Mouse (Mus musculus) stomach, embryonic 14.5 days (tissue): Measurements from ENCODE around the gene Gria4. TPM values are rescaled to one million over a fixed set of nuclear protein-coding genes. Genes with fewer than 3 reads are reported as not detected.

Experiments used
- ATAC-seq: fragments of 200-750 bp; cut with Nextera tagmentation; 2 replicates; pipeline ENCODE4 v1.8.0; 2017; ENCODE audit warnings: low read depth, moderate TSS enrichment; ENCODE audit not compliant: insufficient number of reproducible peaks, insufficient read depth, low FRiP score
- H3K27ac ChIP-seq: fragments of 300-500 bp; sonication (generic); 2 replicates; pipeline ENCODE4 v1.5.1; 2014; ENCODE audit warnings: mild to moderate bottlenecking, low read length, moderate library complexity, mixed read lengths
- H3K27me3 ChIP-seq: fragments of 300-500 bp; sonication (generic); 2 replicates; pipeline ENCODE4 v1.6.1; 2014; ENCODE audit warnings: low read length, control low read depth, mixed read lengths; ENCODE audit not compliant: control insufficient read depth, insufficient read depth
- H3K36me3 ChIP-seq: fragments of 300-500 bp; sonication (generic); 2 replicates; pipeline ENCODE4 v1.6.1; 2014; ENCODE audit warnings: mild to moderate bottlenecking, control low read depth, low read length, moderate library complexity, mixed read lengths; ENCODE audit not compliant: control insufficient read depth, insufficient read depth
- H3K4me1 ChIP-seq: fragments of 300-500 bp; sonication (generic); 2 replicates; pipeline ENCODE4 v1.6.1; 2014; ENCODE audit warnings: low read length, control low read depth, mixed read lengths; ENCODE audit not compliant: control insufficient read depth, insufficient read depth
- H3K4me2 ChIP-seq: fragments of 300-500 bp; sonication (generic); replicated peaks from 2 replicates; pipeline ENCODE4 v1.6.1; 2014; ENCODE audit warnings: low read depth, low read length, control low read depth
- H3K4me3 ChIP-seq: fragments of 300-500 bp; sonication (generic); 2 replicates; pipeline ENCODE4 v1.5.1; 2014; ENCODE audit warnings: low read depth, low read length, control low read depth
- H3K9ac ChIP-seq: fragments of 300-500 bp; sonication (generic); replicated peaks from 2 replicates; pipeline ENCODE4 v1.6.1; 2014; ENCODE audit warnings: low read depth, mild to moderate bottlenecking, control low read depth, low read length, moderate library complexity, mixed read lengths
- H3K9me3 ChIP-seq: fragments of 300-500 bp; sonication (generic); 2 replicates; pipeline ENCODE4 v1.6.1; 2016; ENCODE audit warnings: low read depth, low read length, control low read depth; ENCODE audit not compliant: control insufficient read depth
- WGBS: fragments of 180-500 bp; shearing (Covaris S2); extraction: QIAGEN DNeasy Blood & Tissue Kit; methylation state at CpG from one replicate; pipeline ENCODE4 v1.1.7; 2014; 5-methylcytosine and 5-hydroxymethylcytosine counted together
- polyA plus RNA-seq: library from polyadenylated mRNA; unstranded; fragments of >200 nt; fragmentation: Nextera tagmentation; extraction: Ambion mirVana; gene quantifications from 2 replicates; pipeline ENCODE4 v1.2.1, GENCODE M21; 2014

Gria4 gene
- polyA plus RNA-seq, 1 experiment from 2014 or later, result 12.1 TPM

DNA sequence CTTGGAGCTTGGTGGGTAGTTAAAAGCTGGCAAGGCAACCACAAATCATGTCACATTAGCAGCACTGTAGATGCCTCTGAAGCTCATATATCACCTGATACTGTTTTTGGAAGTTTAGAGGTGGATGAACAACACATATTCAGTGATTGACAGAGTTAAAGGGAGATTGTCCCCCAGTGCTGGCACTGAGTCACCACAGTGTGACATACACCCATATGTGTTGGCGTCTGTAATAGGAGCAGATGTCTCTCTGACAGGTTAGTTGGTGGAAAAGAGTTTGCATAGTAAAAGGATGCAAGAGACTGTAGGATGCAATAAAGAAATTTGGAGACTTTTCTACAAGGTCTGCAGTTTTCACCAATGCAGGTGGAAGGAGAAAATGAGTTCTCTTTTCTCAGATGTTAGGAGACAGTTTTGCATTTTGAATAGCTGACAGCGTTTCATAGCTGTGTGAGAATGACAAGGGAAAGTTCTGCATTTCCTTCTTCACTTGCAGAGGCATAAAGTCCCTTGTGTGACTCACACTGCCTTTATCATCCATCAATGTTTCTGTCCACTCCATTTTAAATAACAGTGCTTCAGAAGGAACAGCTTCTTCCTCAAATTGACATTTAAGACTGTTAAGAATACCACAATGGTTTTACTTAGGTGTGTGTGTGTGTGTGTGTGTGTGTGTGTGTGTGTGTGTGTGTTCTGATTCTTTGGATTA is 156.7 kb downstream of the Gria4 start:
- ATAC-seq, result no peak
- H3K36me3 ChIP-seq, result no peaks in the 10 kb centered on the region
- WGBS, result 67% methylated on average over 2 of the region's 2 CpGs
- H3K4me1 ChIP-seq, result no peaks in the 10 kb centered on the region
- H3K4me3 ChIP-seq, result no peak overlapping the region
- no peaks in the 10 kb centered on the region for H3K9me3 ChIP-seq
- no peak overlapping the region for H3K27ac ChIP-seq
- no peaks in the 10 kb centered on the region for H3K27me3 ChIP-seq
- H3K9ac ChIP-seq, result no peak overlapping the region
- H3K4me2 ChIP-seq, result no peak overlapping the region

DNA sequence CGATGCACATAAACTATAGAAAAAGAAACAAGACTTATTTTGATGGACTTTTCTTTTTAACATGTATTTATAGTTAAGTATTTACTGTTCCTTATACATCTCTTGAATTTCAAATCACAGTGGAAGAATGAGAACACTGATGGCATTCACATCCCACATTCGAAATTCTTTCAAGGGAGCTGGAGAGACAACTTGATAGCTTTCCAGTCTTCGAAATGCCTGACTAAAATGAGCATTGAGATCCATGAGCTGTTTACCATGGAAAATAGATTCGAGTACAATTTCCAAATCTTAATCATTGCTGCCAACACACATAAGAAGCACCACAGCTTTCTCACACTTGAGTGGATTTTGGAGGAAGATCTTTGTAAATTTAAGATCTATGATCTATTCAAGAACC is 164.1 kb downstream of the Gria4 start:
- Histone ChIP-seq H3K4me1 (no peaks in the 10 kb centered on the region), H3K4me3 (no peak overlapping the region), H3K9me3 (no peaks in the 10 kb centered on the region), H3K36me3 (no peaks in the 10 kb centered on the region), H3K27ac (no peak overlapping the region), H3K27me3 (no peaks in the 10 kb centered on the region), H3K4me2 (no peak overlapping the region), H3K9ac (no peak overlapping the region)
- no peak for ATAC-seq
- 84% methylated on average over 4 of the region's 4 CpGs for WGBS

DNA sequence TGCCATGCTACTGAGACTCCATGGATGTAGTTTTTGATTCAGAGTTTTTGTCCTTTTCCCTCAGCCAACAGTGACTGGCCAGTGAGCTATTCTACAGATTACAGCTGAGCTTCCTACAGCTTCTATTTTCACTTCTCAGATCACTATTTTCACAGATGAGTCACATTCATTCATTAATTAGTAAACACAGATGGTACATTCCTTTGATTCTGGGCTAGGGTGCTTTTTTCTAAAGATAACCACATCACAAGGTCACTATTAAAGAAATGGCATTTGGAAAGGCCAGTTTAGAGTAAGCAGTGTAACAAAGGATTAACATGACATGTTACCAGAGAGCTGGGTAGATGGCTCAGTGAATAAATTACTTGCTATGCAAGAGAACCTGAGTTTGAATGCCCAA is 180.7 kb downstream of the Gria4 start:
- no peak for ATAC-seq
- Histone ChIP-seq H3K9ac (no peak overlapping the region), H3K36me3 (no peaks in the 10 kb centered on the region)

DNA sequence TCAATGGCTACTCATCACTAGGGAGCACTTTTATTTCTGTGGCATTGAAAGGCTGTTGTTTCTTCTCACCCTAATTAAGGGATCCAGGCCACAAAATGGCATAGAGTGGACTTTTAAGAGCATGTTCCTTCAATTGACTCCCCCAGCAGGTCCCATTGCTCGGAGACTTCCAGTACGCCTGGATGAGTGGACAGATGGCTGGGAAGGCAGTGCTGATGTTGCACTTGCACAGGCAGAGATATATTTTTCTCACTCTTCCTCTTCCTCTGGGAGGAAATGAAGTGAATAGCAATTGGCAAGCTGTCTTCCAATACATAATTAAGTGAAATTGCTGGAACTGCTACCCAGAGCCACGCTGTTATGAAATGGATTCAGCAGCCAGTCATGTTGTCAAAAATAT is 190.7 kb downstream of the Gria4 start:
- Histone ChIP-seq H3K9me3 (no peaks in the 10 kb centered on the region), H3K36me3 (no peaks in the 10 kb centered on the region), H3K4me1 (no peaks in the 10 kb centered on the region), H3K4me3 (no peak overlapping the region), H3K27ac (no peak overlapping the region), H3K9ac (no peak overlapping the region), H3K27me3 (no peaks in the 10 kb centered on the region), H3K4me2 (no peak overlapping the region)
- WGBS, result 86% methylated on average over 3 of the region's 3 CpGs
- no peak for ATAC-seq

More for the DNA sequence above, 180.7 kb downstream of the Gria4 start:
- H3K4me2 ChIP-seq, result no peak overlapping the region
- H3K4me1 ChIP-seq, result no peaks in the 10 kb centered on the region
- H3K27ac ChIP-seq, result no peak overlapping the region
- H3K27me3 ChIP-seq, result no peaks in the 10 kb centered on the region
- no peak overlapping the region for H3K4me3 ChIP-seq
- H3K9me3 ChIP-seq, result no peaks in the 10 kb centered on the region

DNA sequence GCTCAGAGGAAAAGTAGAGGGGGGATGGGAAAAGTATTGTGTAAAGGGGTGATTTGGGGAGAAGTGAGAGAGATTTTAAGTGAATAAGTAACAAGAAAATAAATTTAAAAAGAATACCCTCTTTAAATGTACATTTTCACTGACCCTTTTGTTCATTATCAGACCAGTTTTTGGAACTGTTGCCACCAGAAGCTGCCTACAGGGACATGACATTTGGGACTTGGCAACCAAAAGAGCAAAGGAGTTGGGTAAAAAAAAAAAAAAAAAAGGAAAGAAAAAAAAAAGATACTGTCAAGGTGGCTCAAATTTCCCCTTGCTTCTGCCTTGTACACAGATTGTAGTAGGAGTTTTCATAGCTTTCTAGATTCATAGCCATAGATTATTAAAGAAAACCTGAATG is 191.8 kb downstream of the Gria4 start:
- Histone ChIP-seq H3K36me3 (no peaks in the 10 kb centered on the region), H3K9ac (no peak overlapping the region), H3K27ac (no peak overlapping the region), H3K4me1 (no peaks in the 10 kb centered on the region), H3K4me2 (no peak overlapping the region), H3K9me3 (no peaks in the 10 kb centered on the region), H3K27me3 (no peaks in the 10 kb centered on the region), H3K4me3 (no peak overlapping the region)
- no peak for ATAC-seq

GRCm38 (mm10) chr9:4601788-4602187 is 194.2 kb downstream of the Gria4 start:
- no peak overlapping the region for H3K4me2 ChIP-seq
- H3K9ac ChIP-seq, result no peak overlapping the region
- 70% methylated on average over 2 of the region's 2 CpGs for WGBS
- H3K36me3 ChIP-seq, result no peaks in the 10 kb centered on the region
- H3K4me1 ChIP-seq, result no peaks in the 10 kb centered on the region
- H3K9me3 ChIP-seq, result no peaks in the 10 kb centered on the region
- H3K27ac ChIP-seq, result no peak overlapping the region
- no peak for ATAC-seq
- no peaks in the 10 kb centered on the region for H3K27me3 ChIP-seq
- no peak overlapping the region for H3K4me3 ChIP-seq

DNA sequence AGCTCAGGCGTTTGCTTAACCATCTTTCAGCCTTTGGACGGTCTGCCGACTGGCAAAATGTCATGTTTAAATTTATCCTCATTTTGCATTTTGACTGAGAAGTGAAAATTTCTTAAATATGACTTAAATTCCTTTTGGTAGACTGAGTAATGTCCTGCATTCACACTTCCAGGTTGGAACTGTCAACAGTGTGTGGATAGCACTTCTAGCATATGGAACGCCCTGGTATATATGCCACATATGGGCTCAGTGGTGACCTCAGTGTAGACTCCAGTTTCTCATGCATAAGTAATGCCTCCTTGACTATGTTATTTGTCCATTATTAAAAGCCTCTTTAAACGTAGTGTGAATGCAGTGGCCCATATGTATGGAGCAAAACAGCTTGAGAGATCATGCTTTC is 222.4 kb downstream of the Gria4 start:
- H3K4me3 ChIP-seq, result no peak overlapping the region
- H3K27ac ChIP-seq, result no peak overlapping the region
- H3K36me3 ChIP-seq, result no peaks in the 10 kb centered on the region
- no peaks in the 10 kb centered on the region for H3K4me1 ChIP-seq
- no peak overlapping the region for H3K4me2 ChIP-seq
- no peak overlapping the region for H3K9ac ChIP-seq
- no peak for ATAC-seq
- no peaks in the 10 kb centered on the region for H3K9me3 ChIP-seq
- 79% methylated on average over 5 of the region's 5 CpGs for WGBS
- no peaks in the 10 kb centered on the region for H3K27me3 ChIP-seq

GRCm38 (mm10) chr9:4555415-4555959 is 240.5 kb downstream of the Gria4 start:
- no peak overlapping the region for H3K4me2 ChIP-seq
- no peak overlapping the region for H3K27ac ChIP-seq
- WGBS, result 43% methylated on average over 4 of the region's 4 CpGs

DNA sequence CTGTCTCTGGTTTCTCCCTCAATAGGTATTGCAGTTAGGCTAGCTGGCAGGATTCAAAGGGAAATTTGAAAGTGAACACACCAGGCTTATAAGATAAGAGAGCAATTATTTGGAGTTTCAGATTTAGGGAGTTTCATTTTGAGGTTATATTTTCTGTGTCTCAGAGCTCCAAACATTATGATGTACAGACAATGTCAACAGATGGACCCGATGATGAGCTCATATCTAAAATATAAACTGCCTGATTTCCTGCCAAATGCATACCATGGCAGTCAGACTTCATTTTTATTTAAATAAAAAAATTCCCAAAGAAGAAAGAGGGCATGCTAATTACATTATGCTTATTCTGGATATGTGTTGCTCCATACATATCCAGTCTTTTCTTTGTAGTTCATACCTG is 256.8 kb downstream of the Gria4 start:
- ATAC-seq, result no peak
- Histone ChIP-seq H3K4me1 (no peaks in the 10 kb centered on the region), H3K9ac (no peak overlapping the region), H3K27me3 (no peaks in the 10 kb centered on the region), H3K9me3 (no peaks in the 10 kb centered on the region), H3K4me2 (no peak overlapping the region), H3K36me3 (no peaks in the 10 kb centered on the region), H3K27ac (no peak overlapping the region), H3K4me3 (no peak overlapping the region)
- WGBS, result 65% methylated on average over 1 of the region's 1 CpGs

More at GRCm38 (mm10) chr9:4555415-4555959, 240.5 kb downstream of the Gria4 start:
- H3K4me3 ChIP-seq, result no peak overlapping the region
- no peaks in the 10 kb centered on the region for H3K4me1 ChIP-seq
- ATAC-seq, result no peak
- no peaks in the 10 kb centered on the region for H3K36me3 ChIP-seq
- no peaks in the 10 kb centered on the region for H3K27me3 ChIP-seq
- no peaks in the 10 kb centered on the region for H3K9me3 ChIP-seq
- H3K9ac ChIP-seq, result no peak overlapping the region
